Mouse (Mus musculus) hindlimb bud, embryonic 11.5 days (tissue): ENCODE data around the gene Ank3.

Experiments
- DNase-seq: peaks from one replicate; pipeline ENCODE4 v3.0.0-alpha.2; 2012; ENCODE audit warnings: low read depth, low spot score; ENCODE audit errors: extremely low spot score

Ank3 gene

DNA sequence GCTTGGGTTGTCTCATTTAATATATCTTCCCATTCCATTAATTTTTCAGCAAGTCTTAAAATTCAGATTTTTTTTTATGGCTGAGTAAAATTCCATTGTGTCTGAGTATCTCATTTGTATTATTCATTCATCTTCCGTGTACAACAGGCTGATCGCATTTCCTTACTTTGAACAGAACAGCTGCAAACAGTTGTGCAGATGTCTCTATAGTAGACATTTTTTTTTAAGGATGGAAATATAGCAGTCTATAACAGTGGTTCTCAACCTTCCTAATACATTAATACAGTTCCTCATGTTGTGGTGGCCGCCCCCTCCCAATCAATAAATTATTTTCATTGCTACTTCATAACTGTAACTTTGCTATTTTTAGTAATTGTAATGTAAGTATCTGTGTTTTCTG lies 212.7 kb downstream of the Ank3 start:
- DNase-seq = no peak

DNA sequence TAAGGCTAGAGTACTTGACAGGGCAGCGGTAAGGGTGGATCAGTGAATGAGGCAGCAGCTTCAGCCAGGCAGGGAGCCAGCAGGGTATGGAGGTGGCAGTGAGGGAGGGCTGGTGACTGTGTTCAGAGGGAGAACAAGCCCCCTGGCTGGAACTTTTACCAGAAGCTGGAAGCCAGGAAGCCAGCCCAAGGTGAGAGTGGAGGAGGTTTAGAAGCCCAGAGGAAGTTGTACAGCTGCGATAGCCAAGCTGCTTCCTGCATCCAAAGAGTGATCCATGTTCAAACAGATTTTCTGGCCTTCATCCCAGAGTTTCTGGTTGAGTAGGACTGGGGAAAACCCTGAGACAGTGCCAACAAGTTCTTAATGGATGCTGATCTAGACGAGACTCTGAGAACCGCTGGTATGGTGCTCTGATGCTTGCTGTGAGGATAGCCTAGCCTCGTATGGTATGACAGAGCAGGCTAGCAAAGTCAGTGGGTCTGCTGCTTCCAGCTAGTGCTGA lies 213.3 kb downstream of the Ank3 start:
- DNase-seq = no peak

DNA sequence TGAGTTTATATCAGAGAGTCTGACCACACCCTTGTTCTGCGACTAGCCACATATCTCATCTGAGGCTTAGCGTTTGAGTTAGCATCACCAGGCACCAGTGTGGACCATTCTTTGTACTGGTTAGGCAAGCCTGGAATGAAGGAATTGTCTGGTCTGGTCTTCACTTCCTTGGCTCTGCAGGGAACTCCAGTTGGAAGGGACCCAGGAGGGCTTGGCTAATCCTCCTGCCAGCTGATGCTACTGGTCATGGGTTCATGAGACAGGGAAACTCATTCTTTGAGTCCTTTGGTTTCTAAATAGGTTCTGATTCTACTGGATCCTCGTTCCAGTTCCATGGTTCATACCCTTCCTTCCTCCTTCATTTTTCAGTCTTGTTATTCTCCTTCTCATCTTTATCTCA lies 218.4 kb downstream of the Ank3 start:
- no peak for DNase-seq

DNA sequence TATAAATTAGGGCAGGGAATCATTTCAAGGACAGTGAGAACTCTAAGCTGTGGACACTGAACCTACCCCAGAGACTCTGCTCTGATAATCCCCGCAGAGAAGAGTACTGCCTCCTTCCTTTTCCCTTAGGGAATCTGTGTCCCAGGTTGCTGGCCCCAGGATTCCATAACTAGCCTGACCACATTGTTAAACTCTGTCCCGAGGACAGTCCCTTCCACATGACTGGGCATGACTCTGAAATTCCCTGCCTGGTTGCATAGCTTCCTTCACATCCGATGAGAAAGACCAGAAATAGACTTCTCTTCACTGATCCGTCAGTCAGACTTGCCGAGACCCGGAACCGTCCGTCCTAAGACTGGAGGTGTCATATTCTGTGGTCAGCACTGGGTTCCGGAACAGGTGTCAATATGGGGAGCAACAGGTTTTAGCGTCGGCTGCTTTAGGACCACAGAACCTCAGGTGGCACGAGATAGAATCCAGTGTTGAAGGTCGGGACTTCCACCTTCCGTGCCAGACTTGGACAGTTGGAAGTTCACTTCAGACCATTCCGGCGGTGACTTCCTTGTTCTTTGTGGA lies 219.1 kb downstream of the Ank3 start:
- DNase-seq = no peak

DNA sequence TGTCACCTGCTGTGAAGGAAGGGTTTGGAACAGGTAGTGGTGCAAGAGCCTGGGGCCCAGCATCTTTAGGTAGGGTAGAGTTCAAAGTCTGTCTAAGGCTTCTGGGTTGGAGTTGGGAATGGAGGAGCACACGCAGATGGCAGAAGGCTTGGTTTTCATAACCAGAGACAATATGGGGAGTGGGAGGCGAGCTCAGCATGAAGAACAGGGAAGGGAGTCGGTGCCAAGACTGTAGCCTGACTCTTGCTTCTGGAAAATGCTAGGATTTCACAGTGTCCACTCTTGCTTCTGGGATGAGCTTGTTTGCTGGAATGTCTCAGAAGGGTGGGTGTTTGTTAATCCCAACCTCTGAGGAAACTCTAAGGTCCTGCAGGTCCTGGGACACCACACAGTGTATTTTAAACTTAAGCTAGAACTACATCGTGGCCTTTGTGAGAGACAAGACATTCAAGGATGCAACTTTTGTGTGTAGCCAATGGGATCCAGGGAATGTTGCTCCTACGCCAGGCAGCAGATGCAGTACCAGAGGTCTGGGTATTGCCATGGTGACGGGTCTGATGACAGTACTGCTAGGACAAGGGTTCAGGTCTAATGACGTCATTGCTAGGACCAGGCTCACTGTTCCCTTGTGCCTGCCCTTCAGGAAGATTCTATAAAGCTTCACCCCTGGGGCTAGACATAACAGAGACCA lies 222.3 kb downstream of the Ank3 start:
- DNase-seq = no peak

DNA sequence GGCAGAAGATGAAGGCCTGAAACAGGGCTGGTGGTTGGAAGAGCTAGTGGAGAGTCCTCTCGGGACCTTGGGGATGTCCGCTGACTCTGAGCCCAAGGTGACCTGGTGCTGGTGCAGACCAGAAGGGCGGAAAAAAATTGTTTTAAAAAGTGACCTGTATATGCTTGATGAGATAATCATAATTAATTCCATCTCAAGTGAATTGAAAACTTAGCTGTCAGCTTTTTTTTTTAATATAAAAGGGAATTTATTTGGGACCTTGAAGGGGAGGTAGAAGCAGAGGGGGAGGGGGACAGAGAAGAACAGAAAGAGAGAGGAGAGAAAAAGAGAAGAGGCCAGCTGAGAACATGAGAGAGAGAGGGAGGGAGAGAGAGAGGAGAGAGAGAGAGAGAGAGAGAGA lies 229.2 kb downstream of the Ank3 start:
- DNase-seq = no peak

DNA sequence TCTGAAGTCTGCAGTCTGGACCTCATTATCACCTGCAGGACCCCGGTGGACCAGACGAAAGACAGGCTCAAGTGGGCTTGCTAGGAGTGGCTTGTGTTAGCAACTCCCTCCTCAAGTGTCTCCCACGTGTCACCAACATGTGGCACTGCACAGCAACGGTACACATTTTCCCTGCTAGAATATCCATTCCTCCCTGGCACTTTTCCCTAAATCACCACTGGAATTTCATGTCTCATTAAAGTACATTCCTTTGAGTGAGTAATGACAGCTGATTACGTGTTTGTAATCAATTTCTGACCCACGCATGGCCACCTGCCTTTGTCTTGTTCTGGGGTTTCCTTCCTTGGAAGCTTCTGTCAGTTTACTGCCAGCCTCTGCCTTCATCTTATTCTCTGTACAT lies 230.2 kb downstream of the Ank3 start:
- DNase-seq = peak; percentile 8

DNA sequence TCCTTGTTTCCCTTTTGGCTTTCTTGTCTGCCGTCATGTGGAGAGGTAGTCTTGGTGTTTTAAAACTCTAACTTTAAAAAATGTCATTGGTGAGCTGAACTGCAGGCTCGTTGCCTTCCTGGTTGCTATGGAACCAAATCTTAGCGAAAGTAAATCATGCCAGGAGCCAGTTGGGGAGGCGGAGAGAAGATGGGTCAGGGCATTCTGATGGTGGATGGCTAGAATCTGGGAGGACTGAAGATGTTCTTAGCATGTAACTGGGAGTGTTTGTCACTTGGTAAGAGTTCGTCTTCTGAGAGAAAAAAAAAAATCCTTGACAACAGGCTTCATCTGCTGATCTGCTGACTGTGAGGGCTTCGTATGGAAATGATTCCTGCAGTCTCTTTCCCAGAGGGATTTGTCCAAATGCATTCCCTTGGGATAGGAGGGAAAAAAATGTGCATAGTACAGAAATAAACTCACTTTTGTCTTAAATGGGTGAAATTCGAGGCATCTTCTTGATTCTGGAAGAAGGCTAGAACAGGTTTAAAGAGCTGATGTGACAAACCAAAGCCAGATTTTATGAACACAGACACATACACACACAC lies 232.3 kb downstream of the Ank3 start:
- DNase-seq = no peak

DNA sequence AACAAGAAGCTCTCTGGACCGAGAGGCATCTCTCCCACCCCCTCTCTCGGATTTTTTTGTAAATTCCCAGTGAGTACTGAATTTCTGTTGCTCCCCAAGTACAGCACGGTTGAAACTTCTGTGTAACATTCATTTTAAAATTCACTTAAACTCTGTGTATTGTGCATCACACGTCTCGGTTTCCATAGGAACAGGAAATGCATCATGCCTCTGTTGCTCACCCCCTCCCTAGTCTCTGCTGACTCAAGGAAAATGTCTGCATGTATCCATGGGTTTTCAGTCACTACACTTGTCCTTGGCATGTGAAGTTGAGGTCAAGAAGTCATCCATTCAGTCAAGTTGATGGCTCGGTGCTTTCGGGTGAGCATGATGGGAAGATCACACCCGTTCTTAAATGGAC lies 234.3 kb downstream of the Ank3 start:
- DNase-seq = no peak

DNA sequence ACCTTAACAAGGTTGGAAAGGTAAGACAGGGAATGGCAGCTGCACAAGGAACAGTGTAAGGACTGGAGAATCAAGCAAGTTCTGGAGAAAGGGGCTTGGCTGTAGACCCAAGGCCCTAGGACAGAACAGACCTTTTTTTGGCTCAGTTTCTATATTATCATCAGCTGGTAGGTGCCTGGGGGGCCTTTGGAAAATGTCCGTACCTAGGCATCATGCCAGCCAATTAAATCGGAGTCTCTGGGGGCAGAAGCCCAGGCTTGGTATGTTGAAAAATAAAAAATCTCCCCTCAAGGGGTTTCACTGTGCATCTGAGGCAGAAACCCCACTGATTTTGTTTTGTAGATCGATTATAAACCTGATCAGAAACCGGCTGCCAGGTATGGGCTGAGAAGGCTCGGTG lies 236.3 kb downstream of the Ank3 start:
- no peak for DNase-seq

DNA sequence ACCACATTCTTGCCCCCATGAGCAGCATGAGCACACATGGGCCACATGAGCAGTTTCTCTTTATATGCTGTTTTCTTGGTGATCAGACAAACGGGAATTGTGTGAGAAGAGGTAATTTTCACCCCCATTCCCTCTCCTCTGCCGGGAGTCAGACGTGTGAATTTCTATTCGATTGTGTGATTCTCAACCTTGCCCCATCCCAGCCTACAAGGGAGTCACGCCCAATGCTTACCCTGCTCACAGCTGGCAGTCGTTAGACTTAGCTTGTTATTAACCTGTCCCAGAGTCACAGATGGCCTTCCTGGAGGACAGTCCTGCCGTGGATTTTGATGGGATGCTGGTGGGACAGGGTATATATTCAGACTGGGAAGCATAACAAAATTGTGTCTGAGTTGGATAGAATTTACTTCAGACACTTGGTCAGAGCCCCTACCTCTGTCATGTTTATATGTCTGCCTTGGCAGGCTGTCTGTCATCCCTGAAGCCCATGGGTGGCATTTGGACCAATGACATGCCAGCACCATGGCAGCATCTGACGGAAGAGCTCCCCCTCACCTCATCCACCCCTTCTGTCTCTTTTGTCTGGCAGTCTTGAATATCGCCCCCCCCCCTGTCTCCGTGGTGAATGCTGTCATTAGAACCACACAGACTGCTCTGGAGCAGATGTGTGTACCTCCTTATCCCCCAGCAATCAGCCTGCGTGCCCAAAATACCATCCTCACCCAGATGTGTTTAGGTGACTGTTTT lies 237.5 kb downstream of the Ank3 start:
- no peak for DNase-seq

DNA sequence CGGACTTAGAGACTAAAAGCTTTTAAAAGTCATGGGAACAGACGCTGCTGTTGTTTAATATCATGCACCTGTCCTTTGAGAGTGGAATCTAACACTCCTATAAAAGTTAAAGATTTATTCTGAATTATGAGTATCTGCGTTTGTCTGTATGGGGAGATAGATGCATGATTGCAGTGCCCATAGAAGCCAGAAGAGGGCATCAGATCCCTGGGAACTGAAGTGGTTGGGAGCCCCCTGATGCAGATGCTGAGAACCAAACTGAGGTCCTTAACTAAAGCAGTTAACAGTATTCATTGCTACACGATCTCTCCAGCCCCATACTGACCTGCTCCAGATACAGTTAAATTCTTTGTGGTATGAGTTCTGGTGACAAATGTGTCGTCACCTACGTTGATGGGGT lies 240.6 kb downstream of the Ank3 start:
- no peak for DNase-seq

DNA sequence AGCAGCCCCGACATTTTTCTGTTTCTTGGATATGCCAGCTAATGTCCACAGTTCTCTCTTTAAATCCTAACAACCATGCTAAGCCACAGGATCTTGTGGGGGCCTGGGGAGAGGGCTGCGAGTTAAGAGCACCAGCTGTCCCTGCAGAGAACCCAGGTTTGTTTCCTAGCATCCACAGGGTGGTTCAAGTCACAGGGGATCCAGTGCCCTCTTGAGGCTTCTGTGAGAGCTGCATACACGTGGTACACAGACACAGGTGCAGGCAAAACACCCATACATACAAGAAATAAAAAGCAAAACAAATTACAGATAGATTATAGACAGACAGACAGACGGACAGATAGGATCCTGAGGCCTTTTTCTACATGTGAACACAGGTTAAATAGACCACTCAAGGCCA lies 242.0 kb downstream of the Ank3 start:
- DNase-seq = no peak

DNA sequence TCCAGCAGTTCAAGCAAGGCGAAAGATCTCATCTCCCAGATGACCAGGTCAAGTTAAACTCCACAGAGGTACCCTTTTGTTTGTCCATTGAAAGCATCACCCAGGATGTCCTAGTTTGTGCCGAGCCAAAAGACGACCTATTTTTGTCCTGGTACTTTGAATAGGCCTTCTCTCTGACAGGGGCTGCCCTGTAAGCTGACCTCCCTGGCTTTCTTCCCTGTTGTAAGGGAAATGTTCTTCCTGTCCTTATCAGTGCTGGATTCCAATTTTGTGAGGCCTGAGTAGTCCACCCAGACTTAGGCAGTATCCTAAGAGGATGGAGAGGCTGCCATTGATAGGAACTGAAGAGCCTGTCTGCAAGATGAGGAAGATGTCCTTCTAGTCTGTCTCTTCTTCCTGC lies 244.9 kb downstream of the Ank3 start:
- no peak for DNase-seq

DNA sequence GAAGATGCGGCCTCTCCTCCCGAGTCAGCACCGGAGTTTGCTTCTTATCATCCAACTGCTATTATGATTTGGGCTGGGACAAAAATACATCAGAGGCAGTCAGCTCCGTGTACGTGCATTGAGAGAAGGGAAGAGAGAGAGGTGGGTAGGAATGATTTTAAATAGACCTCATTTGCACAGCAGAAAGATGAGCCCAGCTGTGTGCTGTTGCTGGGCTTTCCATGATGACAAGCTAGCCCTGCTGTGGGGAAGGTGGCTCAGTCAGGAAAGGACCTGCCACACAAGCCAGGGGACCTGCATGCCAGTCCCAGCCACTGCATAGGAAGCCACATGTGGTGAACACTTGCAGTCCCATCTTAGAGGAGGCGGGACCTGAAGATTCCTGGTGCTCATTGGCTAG lies 245.4 kb downstream of the Ank3 start:
- DNase-seq = no peak

DNA sequence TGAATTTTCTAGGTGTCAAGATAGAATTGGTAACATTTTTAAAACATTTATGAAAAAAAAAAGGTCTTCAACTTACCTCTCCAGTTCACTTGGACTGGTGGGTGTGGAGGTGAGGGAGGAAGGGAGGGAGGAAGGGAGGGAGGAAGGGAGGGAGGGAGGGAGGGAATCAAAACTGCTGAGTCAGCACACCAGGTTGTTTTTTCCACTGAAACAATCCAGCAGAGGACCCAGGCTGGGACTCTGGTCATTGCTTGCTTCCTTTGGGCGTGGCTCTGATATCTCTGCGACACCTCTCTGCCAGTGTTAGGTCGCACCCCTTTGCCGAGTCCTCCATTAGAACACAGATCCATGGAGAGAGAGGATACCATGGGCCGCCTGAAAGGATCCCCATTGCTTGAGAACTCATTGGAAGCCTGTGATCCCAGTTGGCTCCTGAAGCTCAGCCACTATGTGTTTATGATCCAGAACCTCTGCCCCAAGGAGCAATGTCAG lies 246.8 kb downstream of the Ank3 start:
- no peak for DNase-seq

DNA sequence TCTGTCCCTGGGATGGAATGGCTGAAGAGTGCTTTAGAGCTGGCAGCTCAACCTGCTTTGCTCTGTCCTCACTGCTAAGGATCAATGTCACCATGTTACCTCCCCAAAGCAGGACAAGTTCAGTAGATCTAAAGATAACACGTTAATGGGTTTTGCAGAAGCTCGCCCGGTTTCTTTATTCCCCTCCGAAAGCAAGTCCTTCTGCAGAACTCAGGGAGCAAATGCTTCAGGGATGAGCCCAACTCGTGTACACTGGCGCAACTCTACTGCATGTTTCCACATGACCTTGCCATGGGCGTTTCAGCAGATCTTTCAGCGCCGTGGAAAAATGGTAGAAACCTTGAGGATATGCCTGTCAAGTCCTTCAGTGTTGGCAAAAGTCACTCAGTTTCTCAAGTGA lies 247.4 kb downstream of the Ank3 start:
- no peak for DNase-seq

DNA sequence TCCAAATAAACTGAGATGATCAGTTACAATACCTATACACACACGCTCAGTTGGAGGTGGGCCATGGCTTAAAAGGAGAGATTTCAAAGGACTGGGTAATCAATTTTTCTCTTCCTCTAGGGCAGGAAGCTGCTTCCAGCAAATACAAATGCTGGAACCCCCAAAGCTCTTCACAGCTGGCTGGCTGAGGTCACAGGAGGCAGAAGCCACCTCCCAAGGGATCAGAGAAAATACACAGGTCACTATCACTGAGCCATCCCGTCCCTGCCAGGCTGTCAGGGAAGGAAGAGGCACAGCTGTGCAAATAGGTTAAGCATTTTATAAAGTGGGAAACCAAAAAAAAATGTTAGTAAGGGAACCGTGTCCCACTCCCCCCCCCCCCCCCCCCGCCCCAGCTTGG lies 251.5 kb downstream of the Ank3 start:
- no peak for DNase-seq

DNA sequence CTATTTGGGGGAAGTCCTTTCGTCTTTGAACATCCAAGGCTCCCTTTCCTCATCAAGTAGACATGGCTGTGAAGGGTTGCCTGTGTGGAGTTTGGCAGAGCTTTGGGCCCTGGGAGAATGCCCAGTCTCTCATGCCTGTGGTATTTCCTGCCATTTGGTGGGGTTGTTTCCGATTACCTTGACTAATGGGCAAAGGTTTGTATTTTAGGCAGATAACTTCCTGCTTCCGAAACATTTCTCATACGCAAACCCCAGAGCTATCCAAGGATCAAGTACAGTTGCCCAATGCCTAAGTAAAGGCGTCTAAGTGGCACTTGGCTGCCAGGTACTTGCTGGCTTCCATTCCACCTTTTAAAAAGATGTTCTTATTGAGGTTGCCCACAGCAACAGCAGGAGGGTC lies 254.1 kb downstream of the Ank3 start:
- no peak for DNase-seq

DNA sequence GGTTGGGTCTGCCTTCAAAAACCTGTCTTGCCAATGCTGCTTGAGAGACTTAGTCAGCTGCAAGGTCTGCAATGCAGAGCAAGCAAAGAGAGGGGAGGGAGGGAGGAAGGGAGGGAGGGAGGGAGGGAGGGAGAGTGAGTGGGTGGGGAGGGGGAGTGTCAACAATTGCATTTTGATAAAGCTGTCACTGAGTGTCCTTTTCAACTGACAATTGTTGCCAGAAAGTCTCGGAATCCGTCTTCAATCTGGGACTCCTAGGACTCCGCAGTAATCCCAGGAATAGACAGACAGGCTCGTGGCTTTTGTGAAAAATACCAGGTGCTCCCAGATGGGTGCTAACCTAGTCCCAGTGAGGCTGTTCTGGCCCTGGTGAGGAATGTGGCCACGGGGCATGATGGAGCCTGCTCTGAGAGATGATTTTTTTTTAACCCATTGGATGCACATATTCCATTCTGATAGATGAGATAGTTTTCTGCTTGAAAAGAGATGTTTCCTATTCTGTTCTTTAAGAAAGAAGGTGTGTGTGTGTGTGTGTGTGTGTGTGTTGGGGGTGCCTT lies 254.6 kb downstream of the Ank3 start:
- DNase-seq = no peak

DNA sequence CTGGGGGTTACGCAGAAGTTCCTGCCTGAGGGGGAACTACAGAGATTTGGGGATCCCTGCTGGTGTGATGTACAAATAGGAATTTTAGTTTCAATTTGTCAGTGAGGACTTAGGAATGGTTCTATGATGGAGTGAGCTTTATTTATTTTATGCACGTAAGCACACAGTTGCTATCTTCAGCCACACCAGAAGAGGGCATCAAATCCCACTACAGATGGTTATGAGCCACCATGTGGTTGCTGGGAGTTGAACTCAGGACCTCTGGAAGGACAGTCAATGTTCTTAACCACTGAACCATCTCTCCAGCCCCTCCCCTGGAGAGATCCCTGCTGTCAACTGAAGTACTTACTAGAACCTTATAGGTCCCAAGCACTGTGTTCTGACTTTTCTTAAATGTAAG lies 255.6 kb downstream of the Ank3 start:
- DNase-seq = no peak
